Mouse (Mus musculus) layer of hippocampus, adult 11-12 months (tissue): ENCODE data around the gene Olfr368.

ENCODE experiments used
- DNase-seq: peaks from one replicate; pipeline ENCODE4 v3.0.0; 2022; ENCODE audit warnings: low spot score

The Olfr368 gene

GRCm38 (mm10) chr2:37326215-37326614, at the start of gene Olfr368:
Gene Olfr368, plus strand, starts transcription at chr2:37326515.
- DNase-seq, result no peak

DNA sequence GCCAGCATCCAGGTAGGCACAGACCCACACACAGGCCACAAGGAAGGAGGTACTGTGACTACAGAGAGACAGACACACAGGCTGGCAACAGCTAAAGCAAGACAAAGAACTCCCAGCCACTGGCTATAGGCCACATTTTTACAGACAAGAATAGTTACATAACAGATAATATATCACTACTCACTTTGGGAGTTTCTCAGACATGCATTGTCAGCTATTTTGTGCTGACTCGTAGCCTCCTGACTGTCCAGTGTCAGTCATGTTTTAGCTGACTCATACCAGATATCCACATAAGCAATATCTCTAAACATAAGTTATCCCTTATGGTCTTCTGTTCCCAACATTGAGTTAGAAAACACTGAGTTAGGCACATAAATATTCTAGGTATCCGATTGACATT, 7.0 kb downstream of the Olfr368 start:
- DNase-seq, result no peak

- peak; percentile 50 for DNase-seq
Measured at GRCm38 (mm10) chr2:37338497-37339187, 12.3 kb downstream of the Olfr368 start.

- no peak for DNase-seq
Measured at GRCm38 (mm10) chr2:37351671-37352070, 25.4 kb downstream of the Olfr368 start.

DNA sequence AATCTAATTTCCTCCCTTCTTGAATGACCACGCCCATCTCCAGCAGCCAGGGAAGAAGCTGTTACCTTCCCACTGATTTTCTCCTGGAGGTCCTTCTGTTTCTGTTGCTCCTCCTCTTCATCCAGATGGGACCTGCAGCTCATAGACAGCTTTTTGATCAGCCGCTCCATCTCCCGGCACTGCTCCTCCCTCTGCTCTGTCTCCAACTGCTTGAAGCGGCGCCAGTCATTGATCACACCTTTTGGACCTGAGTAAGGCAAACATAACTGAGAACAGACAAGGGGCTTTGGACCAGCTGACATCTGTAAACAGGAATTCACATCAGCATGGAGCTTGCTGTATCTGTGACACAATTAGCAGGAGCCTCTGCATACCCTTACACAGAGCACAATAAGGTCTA, 29.3 kb downstream of the Olfr368 start:
- no peak for DNase-seq

DNA sequence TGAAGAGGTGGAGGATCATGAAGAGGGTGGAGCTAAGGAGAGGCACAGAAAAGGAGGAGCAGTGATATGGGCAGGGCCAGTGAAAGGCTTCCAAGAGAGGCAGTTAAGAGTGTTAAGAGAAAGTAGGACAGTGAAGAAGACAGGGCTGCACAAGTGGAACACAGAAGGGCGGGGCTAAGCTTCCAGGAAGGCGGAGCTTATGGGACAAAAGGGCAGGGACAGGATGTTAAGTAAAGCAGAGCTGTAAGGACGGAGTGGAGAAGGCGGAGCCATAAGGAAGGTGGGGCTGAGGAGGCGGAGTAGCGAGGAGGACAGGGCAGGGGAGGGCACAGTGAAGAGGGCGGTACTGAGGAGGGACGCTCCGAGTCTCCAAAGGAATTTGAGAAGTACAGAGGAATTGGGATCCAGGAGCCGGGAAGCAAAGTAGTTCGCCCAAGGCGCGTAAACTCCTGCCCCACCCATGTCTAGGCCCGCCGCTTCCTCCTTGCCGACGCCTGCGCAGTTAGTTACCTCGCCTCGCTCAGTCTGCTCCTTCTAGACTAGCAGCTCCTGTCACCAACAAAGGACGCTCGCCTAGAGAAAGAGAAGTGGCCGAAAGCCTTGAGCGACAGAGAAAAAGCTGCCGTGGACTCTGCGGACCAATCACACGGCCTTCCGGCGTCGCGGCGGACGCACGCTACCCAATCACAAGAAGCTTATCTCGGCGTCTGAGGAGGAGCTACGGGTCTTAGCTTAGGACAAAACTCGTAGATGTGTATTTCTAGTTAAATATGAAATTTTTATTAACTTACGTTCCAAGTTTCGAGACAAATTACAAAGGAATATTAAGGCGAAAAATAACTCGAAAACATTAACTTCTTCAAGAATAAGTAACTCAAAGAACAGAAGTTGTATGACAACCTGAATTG, 32.6 kb downstream of the Olfr368 start, which contains the start of gene Pdcl:
Pdcl (minus strand) TSS at position 700 of the 908 bp plus-strand sequence.
- DNase-seq, result peak; percentile 91

GRCm38 (mm10) chr2:37359908-37360307, 33.6 kb downstream of the Olfr368 start:
- DNase-seq, result no peak

DNA sequence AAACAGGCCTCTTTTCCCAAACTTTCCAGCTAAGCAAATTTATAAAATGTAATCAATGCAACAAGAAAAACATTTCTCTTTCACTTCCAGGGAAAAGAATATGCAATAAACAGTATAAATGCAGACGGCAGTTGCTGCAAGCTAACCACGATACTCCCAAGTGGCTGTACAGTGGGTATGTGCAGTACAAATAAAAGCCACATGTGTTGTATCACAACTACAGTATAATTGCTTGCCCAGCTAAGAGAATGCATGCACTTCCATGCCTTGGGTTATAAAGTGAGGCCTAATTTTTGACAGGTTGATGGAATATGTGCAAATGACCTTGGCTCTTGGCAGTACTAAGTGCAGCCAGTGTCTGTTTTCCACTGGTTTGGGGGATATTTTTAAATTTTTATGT, 44.3 kb downstream of the Olfr368 start:
- DNase-seq, result no peak

DNA sequence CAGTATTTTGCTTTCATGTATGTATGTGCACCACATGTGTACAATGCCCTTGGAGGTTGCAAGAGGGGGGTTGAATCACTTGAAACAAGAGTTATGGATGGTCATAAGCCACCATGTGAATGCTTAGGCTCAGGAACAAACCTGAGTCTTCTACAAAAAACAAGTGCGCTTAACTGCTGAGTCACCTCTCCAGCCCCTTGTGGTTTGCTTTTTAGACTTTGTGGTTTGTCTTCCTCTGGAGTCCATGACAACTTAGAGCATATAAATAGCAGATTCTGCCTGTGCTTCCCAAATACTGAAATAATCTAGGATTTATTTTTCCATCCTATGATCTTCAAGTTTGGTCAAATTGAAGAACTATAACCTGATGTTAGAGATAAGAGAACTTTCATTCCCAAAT, 49.7 kb downstream of the Olfr368 start:
- no peak for DNase-seq

DNA sequence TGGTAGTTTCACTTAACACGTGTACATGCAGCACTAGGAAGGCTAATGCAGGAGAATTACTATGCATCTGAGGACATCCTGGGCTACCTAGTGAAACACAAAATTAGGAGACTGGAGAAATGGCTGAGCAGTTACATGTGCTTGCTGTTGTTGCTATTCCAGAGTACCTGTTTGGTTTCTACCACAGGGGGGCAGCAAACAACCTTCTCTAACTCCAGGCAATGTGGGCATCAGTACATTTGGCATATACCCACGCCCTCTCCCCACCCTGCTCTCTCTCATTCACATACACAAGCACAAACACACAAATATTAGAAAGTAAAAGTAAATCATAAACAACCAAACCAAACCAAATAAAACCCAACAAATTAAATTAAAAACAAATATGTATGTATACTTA, 53.9 kb downstream of the Olfr368 start:
- peak; percentile 69 for DNase-seq
